Mouse (Mus musculus) neural tube, embryonic 13.5 days (tissue): ENCODE measurements at regions not wholly inside any gene's neighbourhood (a gene's known extent, or its start where the extent isn't known, plus 50 kb on each side); places are given as distances from the start of the nearest gene placed in this dataset.

ENCODE experiments used
- ATAC-seq: fragments of 200-750 bp; cut with Nextera tagmentation; 2 replicates; pipeline ENCODE4 v1.8.0; 2017; ENCODE audit warnings: low read depth, mild to moderate bottlenecking, moderate TSS enrichment, moderate library complexity
- H3K27ac ChIP-seq: fragments of 300-500 bp; sonication (generic); replicated peaks from 2 replicates; pipeline ENCODE4 v1.5.1; 2015; ENCODE audit warnings: moderate library complexity, mild to moderate bottlenecking, inconsistent platforms
- H3K27me3 ChIP-seq: fragments of 300-500 bp; sonication (generic); 2 replicates; pipeline ENCODE4 v1.6.1; 2015; ENCODE audit warnings: mild to moderate bottlenecking, inconsistent platforms
- H3K36me3 ChIP-seq: fragments of 300-500 bp; sonication (generic); 2 replicates; pipeline ENCODE4 v1.6.1; 2015; ENCODE audit warnings: mild to moderate bottlenecking, inconsistent platforms
- H3K4me1 ChIP-seq: fragments of 300-500 bp; sonication (generic); replicated peaks from 2 replicates; pipeline ENCODE4 v1.6.1; 2015; ENCODE audit warnings: inconsistent platforms
- H3K4me2 ChIP-seq: fragments of 300-500 bp; sonication (generic); 2 replicates; pipeline ENCODE4 v1.6.1; 2015; ENCODE audit warnings: inconsistent platforms, mild to moderate bottlenecking, moderate library complexity
- H3K4me3 ChIP-seq: fragments of 300-500 bp; sonication (generic); 2 replicates; pipeline ENCODE4 v1.5.1; 2015; ENCODE audit warnings: mild to moderate bottlenecking, inconsistent platforms
- H3K9ac ChIP-seq: fragments of 300-500 bp; sonication (generic); 2 replicates; pipeline ENCODE4 v1.6.1; 2015; ENCODE audit warnings: moderate library complexity, mild to moderate bottlenecking, inconsistent platforms
- H3K9me3 ChIP-seq: fragments of 300-500 bp; sonication (generic); 2 replicates; pipeline ENCODE4 v1.6.1; 2016; ENCODE audit warnings: inconsistent platforms
- WGBS: fragments of 180-500 bp; shearing (Covaris S2); methylation state at CpG from one replicate; pipeline ENCODE4 v1.1.7; 2015; 5-methylcytosine and 5-hydroxymethylcytosine counted together

DNA sequence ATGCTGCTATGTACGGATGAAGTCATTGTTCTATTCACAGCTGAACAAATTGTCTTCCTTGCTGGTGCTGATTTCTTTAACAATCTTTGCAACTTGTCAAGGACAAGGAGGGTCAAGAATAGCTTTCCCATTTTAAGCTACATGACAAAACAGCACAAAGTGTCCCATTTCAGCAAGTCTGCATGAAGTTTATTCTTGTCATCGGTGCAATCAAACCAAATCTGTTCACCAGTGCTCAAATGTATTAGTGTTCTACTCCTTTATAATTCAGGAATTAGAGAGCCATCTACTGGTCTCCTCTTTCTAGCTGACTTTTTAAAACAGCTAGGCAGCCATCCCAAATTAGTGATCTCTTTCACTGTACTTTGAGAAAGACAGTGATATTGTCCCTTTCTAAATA lies 1040.8 kb downstream of the Galc start:
- WGBS: 66% methylated on average over 2 of the region's 2 CpGs
- Histone ChIP-seq H3K4me3 (no peak overlapping the region), H3K9me3 (no peaks in the 10 kb centered on the region), H3K27ac (no peak overlapping the region), H3K4me1 (no peaks in the 10 kb centered on the region), H3K36me3 (no peaks in the 10 kb centered on the region), H3K4me2 (no peak overlapping the region), H3K27me3 (no peaks in the 10 kb centered on the region), H3K9ac (no peak overlapping the region)
- ATAC-seq: no peak

DNA sequence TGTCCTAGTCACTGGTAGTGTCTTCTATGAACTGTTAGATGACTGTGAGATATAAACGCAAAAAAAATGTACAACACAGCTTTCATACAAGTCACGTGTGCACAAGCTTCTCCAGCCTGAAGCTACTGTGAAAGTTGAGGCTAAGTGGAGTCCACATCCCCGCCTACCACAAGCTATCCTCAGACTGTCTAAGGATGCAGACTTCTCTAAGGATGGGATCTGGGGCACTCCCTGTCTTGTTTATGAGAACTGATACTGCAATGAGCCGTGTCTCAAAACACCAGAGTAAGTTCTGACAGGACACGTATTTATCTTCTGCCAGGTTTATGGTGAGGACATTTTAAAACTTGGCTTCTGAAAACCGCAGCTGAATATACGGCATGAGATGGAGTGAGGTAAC lies 1041.7 kb downstream of the Galc start:
- H3K27me3 ChIP-seq: no peaks in the 10 kb centered on the region
- ATAC-seq: no peak
- H3K27ac ChIP-seq: no peak overlapping the region
- H3K9me3 ChIP-seq: no peaks in the 10 kb centered on the region
- WGBS: 88% methylated on average over 7 of the region's 7 CpGs
- H3K36me3 ChIP-seq: no peaks in the 10 kb centered on the region
- no peak overlapping the region for H3K4me3 ChIP-seq
- H3K4me2 ChIP-seq: no peak overlapping the region
- no peak overlapping the region for H3K9ac ChIP-seq
- no peaks in the 10 kb centered on the region for H3K4me1 ChIP-seq

DNA sequence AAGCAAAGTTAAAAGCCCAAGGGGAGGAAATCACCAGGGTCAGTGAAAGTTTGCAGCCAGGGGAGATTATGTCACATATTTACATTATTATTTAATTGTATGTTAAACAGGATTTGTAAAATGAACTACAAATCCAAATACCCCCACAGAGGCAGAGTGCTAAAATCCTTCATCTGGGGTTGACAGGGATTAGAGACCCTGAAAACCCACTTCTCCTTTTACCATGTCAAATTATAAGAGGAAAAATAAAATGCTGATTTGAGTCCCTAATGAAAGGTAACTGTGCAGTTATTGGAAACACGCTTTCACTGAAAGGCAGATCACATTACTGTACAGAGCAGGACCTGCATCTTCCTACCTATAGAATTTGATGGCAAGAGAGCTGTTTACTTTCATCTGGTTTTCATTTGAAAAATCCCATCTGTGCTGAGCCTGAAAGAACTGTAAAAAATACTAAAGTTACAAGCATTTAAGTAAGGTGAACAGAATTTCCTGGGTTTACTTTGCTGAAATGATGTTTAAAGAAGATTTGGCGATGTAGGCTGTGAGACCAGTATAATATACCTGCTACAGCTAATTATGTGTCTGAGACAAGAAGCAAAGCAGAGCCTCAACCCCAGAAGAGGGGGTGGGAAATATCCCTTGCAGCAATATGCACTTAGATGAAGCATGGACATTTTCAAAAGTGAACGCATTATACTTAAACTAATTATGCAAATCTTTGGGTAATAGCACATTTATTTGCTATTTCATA lies 1055.4 kb downstream of the Galc start:
- Histone ChIP-seq H3K9ac (no peak overlapping the region), H3K4me3 (no peak overlapping the region), H3K9me3 (no peaks in the 10 kb centered on the region), H3K4me2 (no peak overlapping the region), H3K27ac (no peak overlapping the region), H3K4me1 (no peaks in the 10 kb centered on the region), H3K27me3 (no peaks in the 10 kb centered on the region), H3K36me3 (no peaks in the 10 kb centered on the region)
- ATAC-seq: no peak
- whole genome bisulfite sequencing: 77% methylated on average over 3 of the region's 3 CpGs

DNA sequence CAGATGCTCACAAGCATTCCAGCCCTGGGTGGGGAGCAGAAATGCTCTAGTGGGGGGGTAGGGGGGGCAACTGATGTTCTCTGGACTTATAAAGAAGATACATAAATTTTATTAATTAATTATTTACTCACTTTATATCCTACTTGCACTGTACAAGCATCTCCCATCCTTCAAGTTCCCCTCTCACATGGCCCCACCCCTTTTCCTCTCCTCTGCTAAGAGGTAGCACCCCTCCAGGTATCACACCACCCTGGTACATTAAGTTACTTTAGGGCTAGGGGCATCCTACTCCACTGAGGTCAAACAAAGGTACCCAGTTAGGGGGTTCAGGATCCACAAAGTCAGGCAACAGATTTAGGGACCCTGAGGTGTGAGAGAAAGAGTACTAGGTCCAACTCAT lies 1097.4 kb downstream of the Galc start:
- ATAC-seq: no peak
- no peaks in the 10 kb centered on the region for H3K27me3 ChIP-seq

DNA sequence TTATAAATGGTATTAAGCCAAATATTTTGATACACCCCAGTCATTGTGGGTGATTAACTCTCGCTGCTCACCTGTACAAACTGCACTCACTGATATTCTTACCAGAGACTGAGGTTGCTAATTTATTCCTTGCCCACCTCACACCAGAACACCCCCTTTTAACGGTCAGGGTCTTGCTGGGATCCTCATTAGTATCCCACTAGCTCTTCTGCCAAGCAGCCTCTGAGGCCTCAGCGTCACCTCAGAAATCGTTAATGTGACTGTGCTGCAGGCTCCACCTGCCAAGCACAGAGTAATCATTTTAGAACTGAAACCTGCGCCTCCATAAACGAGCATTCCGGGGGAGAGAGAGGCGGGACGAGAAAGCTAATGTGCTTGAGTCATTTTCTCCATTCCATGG lies 1097.8 kb downstream of the Galc start:
- Histone ChIP-seq H3K27me3 (no peaks in the 10 kb centered on the region), H3K4me2 (no peak overlapping the region), H3K9me3 (no peaks in the 10 kb centered on the region), H3K4me3 (no peak overlapping the region), H3K36me3 (no peaks in the 10 kb centered on the region), H3K27ac (no peak overlapping the region), H3K4me1 (no peaks in the 10 kb centered on the region), H3K9ac (no peak overlapping the region)
- 53% methylated on average over 9 of the region's 9 CpGs for WGBS
- no peak for ATAC-seq

More for the DNA sequence above, 1097.4 kb downstream of the Galc start:
- H3K4me2 ChIP-seq: no peak overlapping the region
- no peak overlapping the region for H3K27ac ChIP-seq
- no peak overlapping the region for H3K9ac ChIP-seq
- no peaks in the 10 kb centered on the region for H3K36me3 ChIP-seq
- no peaks in the 10 kb centered on the region for H3K9me3 ChIP-seq
- H3K4me3 ChIP-seq: no peak overlapping the region
- no peaks in the 10 kb centered on the region for H3K4me1 ChIP-seq

DNA sequence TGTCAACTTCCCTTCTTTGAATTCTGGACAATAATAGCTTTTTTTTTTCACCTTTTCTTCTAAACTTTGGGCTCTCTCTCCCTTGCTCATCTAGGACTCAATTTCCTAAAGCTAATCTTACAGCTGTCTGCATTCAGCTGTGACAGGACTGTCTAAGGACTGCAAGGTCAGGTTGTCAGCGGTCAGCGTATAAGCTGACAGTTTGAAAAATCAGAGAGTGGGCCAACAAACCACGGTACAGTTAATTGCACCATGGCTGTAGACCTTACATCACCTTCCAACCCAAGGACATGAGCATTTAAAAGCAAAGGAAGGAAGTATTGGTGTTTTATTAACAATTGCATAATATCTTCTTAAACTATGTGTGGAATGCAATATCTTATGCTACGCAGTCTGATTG lies 1100.9 kb downstream of the Galc start:
- Histone ChIP-seq H3K9ac (no peak overlapping the region), H3K27me3 (no peaks in the 10 kb centered on the region), H3K36me3 (no peaks in the 10 kb centered on the region), H3K4me2 (no peak overlapping the region), H3K4me1 (no peaks in the 10 kb centered on the region), H3K4me3 (no peak overlapping the region), H3K9me3 (no peaks in the 10 kb centered on the region), H3K27ac (no peak overlapping the region)
- WGBS: 81% methylated on average over 4 of the region's 4 CpGs
- no peak for ATAC-seq

DNA sequence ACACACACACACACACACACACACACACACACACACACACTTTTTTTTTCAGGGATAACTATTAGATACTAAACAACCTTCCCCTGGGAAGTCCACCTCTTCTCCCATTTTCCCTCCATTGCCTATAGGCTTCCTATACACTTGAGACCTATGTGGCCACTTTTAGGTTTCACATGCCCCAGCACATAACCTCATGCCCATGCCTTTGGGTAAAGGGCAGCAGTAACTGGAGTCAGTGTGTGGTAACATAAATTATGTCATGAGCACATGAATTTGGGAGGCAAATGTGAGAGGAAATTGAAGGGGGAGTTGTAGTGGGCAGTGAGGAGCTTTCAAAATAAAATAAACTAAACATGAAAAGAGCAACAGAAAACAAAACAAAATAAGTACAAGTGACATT lies 1101.5 kb downstream of the Galc start:
- Histone ChIP-seq H3K4me1 (no peaks in the 10 kb centered on the region), H3K9me3 (no peaks in the 10 kb centered on the region), H3K27me3 (no peaks in the 10 kb centered on the region), H3K4me3 (no peak overlapping the region), H3K4me2 (no peak overlapping the region), H3K9ac (no peak overlapping the region), H3K27ac (no peak overlapping the region), H3K36me3 (no peaks in the 10 kb centered on the region)
- ATAC-seq: no peak

DNA sequence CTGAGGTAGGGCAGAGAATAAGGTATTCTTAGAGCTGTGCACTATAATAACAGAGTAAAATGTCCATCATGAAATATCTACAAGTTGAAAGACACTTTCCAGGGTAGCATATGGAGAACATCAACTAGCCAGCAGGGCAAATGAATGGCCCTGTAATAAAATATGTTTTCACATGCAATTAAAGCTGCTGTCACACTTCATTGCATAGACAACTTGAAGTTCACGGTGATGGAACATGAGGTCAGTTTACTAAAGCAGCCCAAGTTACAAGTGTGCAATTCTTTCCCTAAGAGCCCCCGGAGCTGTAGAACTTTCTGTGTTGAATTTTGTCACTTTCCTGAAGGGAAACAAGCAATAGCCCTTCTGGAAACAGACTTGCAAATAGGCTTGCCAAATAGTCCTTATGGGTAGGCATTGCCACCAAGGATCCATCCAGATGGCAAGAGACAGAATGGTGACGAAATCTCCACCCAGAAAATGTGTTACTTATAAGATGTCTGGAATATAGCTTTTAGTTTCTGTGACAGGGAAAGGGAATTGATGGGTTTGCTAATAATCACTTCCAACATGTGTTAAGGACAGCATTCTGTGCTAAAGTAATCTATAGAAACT lies 1102.7 kb downstream of the Galc start:
- Histone ChIP-seq H3K9me3 (no peaks in the 10 kb centered on the region), H3K4me3 (no peak overlapping the region), H3K36me3 (no peaks in the 10 kb centered on the region), H3K27ac (no peak overlapping the region), H3K4me2 (no peak overlapping the region), H3K27me3 (no peaks in the 10 kb centered on the region), H3K9ac (no peak overlapping the region), H3K4me1 (no peaks in the 10 kb centered on the region)
- WGBS: 68% methylated on average over 3 of the region's 3 CpGs
- no peak for ATAC-seq

DNA sequence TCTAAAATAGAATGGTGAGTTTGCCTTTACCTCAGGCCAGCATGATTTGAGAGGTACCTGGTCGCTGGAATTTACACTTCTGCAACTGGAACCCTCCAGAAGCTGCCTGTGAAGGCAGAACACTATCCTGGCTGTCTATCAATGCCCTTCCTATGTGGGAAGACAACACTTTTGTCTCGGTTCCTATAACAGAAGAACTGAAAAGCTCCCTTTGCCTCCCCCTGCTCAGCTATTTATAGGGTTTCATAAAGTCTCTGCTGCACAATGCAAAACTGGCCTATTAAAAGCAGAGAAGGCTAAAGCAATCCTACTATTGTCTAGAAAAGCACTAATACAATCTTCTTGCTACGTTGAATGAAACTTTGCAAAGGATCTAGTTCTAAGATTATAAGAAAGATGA lies 1116.5 kb downstream of the Galc start:
- no peaks in the 10 kb centered on the region for H3K9me3 ChIP-seq
- no peaks in the 10 kb centered on the region for H3K27me3 ChIP-seq
- H3K4me3 ChIP-seq: no peak overlapping the region
- no peaks in the 10 kb centered on the region for H3K4me1 ChIP-seq
- no peak overlapping the region for H3K4me2 ChIP-seq
- no peak overlapping the region for H3K27ac ChIP-seq
- ATAC-seq: no peak
- WGBS: 62% methylated on average over 3 of the region's 3 CpGs
- no peak overlapping the region for H3K9ac ChIP-seq
- no peaks in the 10 kb centered on the region for H3K36me3 ChIP-seq

DNA sequence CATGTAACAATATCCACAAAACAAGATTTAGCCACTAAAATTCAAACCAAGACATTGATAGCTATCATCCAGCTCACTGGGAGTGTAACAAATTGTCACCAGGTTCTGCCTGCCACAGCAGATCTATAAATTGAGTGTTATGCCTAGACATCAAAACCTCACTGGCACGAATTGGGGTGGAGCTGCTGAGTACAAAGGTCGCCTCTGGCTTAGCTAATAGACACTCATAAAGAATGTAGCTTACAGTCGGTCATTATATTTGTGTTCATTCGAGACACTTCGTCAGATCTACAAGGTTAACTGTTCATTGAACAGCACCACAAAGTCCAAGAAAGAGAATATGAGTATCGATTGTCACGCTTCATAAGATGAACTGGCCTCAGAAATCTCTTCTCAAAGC lies 1121.3 kb downstream of the Galc start:
- Histone ChIP-seq H3K9ac (no peak overlapping the region), H3K36me3 (no peaks in the 10 kb centered on the region), H3K4me2 (no peak overlapping the region), H3K27me3 (no peaks in the 10 kb centered on the region), H3K27ac (no peak overlapping the region), H3K4me1 (no peaks in the 10 kb centered on the region), H3K9me3 (no peaks in the 10 kb centered on the region), H3K4me3 (no peak overlapping the region)
- ATAC-seq: no peak
- WGBS: 72% methylated on average over 7 of the region's 7 CpGs

DNA sequence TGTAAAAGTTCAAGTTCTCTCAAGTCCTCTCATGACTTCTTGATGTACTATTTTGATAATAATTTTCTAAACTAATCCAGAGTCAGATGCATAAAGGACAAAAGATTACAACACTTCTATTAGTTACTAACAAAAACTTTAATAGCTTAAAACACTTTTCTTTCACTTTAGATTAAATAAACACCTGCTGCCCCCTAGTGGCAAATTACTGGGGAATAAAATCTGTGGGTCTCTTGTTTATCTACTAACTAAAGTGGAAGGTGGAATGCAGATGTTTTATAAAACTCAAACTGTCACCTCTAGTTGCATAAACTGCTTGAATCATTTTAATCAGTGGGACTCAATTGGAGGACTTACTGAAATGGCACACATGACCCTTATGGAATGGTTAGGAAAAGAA lies 1129.0 kb downstream of the Galc start:
- Histone ChIP-seq H3K36me3 (no peaks in the 10 kb centered on the region), H3K4me3 (no peak overlapping the region)
- no peak for ATAC-seq

DNA sequence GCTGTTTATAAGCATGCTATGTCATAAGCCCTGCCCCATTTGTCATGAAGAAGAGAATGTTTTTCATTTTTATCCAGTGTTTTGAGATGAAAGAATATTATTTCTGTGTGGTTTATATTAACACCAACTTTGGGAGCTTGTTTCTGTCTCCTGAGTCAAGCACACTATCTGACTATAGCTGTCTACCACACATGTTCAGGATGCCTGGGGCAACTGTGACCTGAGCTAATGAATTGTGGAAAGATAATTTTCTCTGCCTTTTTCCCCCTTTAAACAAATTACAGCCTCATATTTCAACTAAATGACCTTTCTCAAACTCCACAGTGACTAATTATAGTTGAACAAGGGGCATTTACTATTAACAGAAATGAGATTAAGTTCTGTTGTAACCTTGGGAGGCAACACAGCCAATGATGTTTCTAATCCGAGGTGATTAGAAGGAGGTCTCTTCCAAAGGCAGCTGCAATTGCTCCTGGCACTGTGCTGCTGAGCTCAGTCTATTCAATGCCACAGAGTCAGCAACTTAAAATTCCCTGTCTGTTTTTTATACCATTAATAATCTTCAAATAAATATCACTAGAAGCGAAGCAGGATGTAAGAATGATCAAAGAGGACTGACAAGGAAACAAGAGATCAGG lies 1168.6 kb downstream of the Galc start:
- Histone ChIP-seq H3K36me3 (no peaks in the 10 kb centered on the region), H3K27me3 (no peaks in the 10 kb centered on the region), H3K9me3 (no peaks in the 10 kb centered on the region), H3K4me1 (no peaks in the 10 kb centered on the region; the same call in 1 of the 2 replicates), H3K4me3 (no peak overlapping the region), H3K9ac (no peak overlapping the region), H3K4me2 (no peak overlapping the region), H3K27ac (no peak overlapping the region)
- peak; percentile 36 for ATAC-seq
- WGBS: 41% methylated on average over 2 of the region's 2 CpGs

More for the DNA sequence above, 1129.0 kb downstream of the Galc start:
- no peaks in the 10 kb centered on the region for H3K4me1 ChIP-seq
- H3K27ac ChIP-seq: no peak overlapping the region
- H3K9ac ChIP-seq: no peak overlapping the region
- no peaks in the 10 kb centered on the region for H3K9me3 ChIP-seq
- H3K4me2 ChIP-seq: no peak overlapping the region
- no peaks in the 10 kb centered on the region for H3K27me3 ChIP-seq
